Mouse (Mus musculus) heart, adult 8-10 months (tissue): ENCODE measurements around the gene 2300009A05Rik. TPM values are rescaled to one million over a fixed set of nuclear protein-coding genes. Genes with fewer than 3 reads are reported as not detected.
A peak's percentile ranks its signal among the peaks of the same experiment; 100 is the strongest.

Experiments
- DNase-seq: peaks from one replicate; pipeline ENCODE4 v3.0.0; 2022; ENCODE audit warnings: low spot score
- total RNA-seq, 4 experiments: library from RNA; stranded (reverse); gene quantifications; 2 replicates each; pipeline ENCODE4 v1.2.4; 2022

2300009A05Rik gene
- total RNA-seq = 10 to 100 TPM; 24.2 to 38.5 (median 28.3) TPM

DNA sequence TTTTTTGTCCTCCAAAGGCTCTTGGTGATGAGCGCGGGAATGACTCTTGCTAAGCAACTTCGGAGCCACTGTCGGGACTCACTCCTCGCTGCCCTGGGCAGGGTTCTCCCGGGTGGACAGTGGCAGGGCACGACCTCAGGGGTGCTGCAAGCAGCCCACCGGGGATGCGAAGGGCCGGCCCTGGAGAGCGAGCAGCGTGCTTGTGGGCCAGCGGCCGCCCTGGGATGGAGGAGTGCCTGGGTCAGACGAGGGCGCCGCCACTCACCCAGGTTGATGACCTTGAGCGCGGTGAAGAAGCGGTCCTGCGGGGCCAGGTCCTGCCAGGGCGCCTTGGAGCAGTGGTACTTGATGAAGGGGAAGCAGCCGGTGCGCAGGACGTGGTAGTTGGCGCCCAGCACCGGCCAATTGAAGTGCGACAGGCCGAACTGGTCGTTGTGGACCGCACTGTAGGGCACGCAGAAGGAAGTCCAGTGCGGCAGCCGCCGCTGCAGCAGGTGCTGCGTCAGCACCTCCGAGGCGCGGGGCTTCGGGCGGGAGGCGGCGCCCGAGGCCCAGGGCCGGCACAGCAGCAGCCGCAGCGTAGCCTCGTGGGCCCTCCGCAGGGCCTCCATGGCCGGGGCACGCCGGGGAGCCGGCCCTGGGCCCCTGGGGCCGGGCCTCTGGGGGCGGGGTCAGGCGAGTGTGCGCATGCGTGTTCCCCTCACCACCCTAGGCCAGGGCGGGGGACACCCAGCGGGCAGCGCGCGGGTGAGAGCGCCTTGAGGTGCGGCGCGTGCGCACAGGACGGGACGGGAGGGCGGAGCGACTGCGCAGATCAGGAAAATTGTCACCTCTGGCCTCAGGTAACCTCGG is at the start of gene 2300009A05Rik:
TSS of gene 2300009A05Rik (minus strand) at position 636 of the 852 bp plus-strand sequence.
- peak; percentile 95 for DNase-seq

GRCm38 (mm10) chr9:63443695-63444094 is 44.6 kb upstream of the 2300009A05Rik start:
- DNase-seq = no peak

- no peak for DNase-seq
Observed at GRCm38 (mm10) chr9:63430652-63431051, 31.6 kb upstream of the 2300009A05Rik start.

- no peak for DNase-seq
Observed at GRCm38 (mm10) chr9:63421096-63421736, 22.2 kb upstream of the 2300009A05Rik start.

- DNase-seq = no peak
Observed at GRCm38 (mm10) chr9:63420396-63420795, 21.4 kb upstream of the 2300009A05Rik start.

- DNase-seq = no peak
Observed at GRCm38 (mm10) chr9:63400176-63400575, 1.1 kb upstream of the 2300009A05Rik start.

DNA sequence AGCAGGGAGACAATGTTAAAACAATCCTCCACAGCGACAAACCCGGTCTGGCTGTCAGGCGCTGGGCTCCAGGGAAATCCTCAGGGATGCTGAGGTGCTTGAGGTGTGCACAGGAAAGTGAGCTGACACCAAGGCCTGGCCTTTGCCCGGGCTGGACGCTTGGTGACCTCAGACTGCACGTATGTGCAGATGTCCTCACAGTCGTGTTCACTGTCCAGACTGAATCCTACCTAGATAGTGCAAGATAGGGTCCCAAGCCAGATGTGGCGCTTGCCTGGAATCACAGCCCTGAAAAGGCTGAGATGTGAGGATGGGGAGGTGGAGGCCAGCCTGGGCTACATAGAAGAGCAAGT is 393 bp upstream of the 2300009A05Rik start:
- DNase-seq = no peak

DNA sequence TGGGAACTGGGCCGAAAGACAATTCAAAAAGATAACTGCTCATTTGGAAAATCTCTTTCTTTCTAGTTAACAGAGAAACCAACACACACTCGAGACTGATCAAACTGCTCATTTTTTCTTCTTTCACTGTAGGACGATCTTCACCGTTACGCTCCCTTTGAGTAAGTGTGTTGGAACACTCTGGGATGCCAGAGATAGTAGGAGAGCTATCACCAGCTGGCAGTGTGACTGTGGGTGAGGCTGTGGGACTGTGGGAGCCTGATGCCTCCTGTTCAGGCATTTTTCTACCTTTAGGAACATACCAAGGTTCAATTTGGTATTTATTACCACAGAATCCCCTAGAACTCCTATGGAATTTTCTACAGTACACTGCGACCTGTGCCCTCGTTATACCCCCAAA is 3.4 kb downstream of the 2300009A05Rik start:
- no peak for DNase-seq

DNA sequence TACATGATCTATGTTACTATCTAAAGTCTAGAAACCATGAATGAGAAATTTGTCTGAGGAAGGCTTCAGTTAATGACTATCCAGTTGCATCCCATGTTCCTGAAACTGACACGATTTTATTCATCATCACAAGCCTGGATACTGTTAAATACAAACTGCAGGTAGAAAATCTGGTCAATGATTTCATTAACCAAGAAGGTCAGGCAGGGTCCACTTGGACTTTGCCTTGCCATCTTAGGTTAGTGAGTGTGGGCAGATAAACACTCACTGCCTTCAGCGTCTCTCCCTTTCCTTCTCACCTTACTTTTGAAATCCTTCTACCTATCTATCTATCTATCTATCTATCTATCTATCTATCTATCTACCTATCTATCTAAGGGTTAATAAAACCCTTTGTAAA is 7.7 kb downstream of the 2300009A05Rik start:
- DNase-seq = no peak

- DNase-seq = no peak
Observed at GRCm38 (mm10) chr9:63382761-63383160, 16.3 kb downstream of the 2300009A05Rik start.

- no peak for DNase-seq
Observed at GRCm38 (mm10) chr9:63380326-63380725, 18.7 kb downstream of the 2300009A05Rik start.

DNA sequence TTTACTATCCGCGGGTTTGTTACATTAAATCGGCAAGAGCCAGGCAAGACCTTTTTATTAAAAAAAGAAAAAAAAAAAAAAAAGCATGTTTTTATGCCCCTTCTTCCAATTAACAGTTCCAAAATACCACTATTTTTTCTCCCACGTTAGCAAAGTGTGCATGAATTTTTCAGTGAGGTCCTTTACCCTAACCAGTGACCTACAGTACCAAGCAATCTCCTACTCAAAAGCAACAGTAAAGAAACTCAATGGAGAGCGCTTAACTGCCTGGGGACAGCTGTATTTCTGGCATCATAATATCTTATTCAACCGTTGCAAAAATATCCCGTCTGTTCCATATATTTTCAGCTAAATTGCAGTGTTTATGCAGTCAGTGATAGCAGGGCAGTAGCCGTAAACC is 20.9 kb downstream of the 2300009A05Rik start:
- DNase-seq = no peak

- peak; percentile 91 for DNase-seq
Observed at GRCm38 (mm10) chr9:63377270-63378142, 21.5 kb downstream of the 2300009A05Rik start, which contains the start of gene Map2k5. Gene Map2k5 (minus strand): TSS chr9:63377902.

- no peak for DNase-seq
Observed at GRCm38 (mm10) chr9:63373315-63373714, 25.7 kb downstream of the 2300009A05Rik start.

DNA sequence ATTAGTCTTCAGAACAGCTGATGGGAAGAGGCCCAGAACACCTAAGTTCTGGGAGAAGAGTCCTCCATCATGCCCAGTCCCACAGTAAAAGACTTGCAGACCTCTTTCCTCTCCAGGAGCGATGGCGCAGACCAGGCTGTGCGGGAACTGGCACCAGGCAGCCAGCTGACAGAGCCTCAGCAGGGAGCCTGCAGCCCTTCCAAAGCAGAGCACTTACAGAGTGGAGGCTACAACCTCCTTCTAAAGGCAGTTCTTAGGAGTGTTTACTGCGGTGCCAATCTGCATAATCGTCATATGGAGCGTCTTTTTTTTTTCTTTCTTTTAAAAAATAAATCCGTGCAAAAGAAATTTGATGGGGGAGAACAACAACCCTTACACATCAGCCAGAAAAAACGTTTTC is 26.5 kb downstream of the 2300009A05Rik start:
- no peak for DNase-seq

- DNase-seq = no peak
Observed at GRCm38 (mm10) chr9:63360410-63360809, 38.6 kb downstream of the 2300009A05Rik start.

- DNase-seq = no peak
Observed at GRCm38 (mm10) chr9:63359016-63359415, 40.0 kb downstream of the 2300009A05Rik start.

- no peak for DNase-seq
Observed at GRCm38 (mm10) chr9:63356721-63357120, 42.3 kb downstream of the 2300009A05Rik start.

DNA sequence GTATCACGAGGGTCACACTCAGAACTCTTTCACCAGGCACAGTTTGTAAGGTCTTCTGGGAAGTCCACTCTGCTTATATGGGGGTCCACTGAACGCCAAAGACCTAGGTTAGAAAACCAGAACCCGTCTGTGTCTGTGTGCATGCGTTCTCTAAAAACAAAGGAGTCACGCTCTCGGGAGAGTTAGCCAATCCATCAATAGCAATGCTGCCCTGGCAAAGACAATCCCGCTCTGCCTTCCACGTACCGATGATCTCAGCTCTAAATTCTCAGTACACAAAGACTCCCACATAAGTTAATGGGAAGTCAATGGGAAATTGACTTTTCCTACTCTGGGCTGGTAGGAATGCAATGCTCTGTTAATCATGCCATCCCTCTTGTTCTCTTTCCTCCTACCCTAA is 42.8 kb downstream of the 2300009A05Rik start:
- DNase-seq = no peak

GRCm38 (mm10) chr9:63354168-63354567 is 44.9 kb downstream of the 2300009A05Rik start:
- DNase-seq = no peak

DNA sequence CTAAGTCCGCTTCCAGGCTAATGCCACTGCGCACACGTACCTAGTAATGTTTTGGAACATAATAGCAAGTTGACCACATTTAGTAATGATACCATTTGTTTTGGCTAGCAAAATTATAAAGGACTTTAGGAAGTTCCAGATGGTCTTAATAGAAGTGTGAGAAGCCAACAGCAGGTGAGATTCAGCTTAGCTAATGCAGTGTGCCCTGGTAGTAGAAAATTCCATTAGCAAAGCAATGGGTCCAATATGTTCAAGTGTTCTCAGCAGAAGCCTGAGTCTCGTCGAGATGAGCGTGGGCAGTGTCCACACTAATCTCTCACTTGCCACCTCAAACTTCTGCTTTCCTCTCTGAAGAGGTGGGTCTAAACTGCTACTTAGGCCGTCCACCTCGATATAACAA is 49.0 kb downstream of the 2300009A05Rik start:
- DNase-seq = no peak

DNA sequence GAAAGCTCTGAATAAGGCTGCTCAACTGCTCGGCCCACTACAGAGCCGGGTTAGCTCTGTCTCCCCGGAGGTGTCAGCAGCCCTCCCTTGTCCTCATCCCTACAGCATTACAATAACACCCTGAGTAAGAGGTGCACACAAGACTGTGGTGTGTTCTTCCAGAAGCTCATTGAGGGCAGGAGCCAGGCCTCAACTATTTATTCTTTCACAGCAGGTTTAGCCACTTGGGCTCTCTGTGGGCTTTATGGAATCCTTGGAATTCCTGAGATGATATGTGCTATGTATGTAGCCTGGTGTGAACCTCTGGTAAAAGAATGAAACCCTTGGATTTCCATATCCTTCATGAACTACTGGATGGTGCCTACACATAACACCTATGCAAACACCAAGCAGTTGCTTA is 49.8 kb downstream of the 2300009A05Rik start:
- no peak for DNase-seq
